Mouse (Mus musculus) small intestine, adult 2 months (tissue): Measurements from ENCODE around the gene Slc12a8.

Source experiments
- CTCF ChIP-seq: fragments of 200-500 bp; IDR thresholded peaks from 2 replicates; pipeline ENCODE4 v1.5.1; 2012; ENCODE audit warnings: low read depth, mild to moderate bottlenecking, control low read depth, inconsistent platforms, low read length, moderate library complexity, mixed read lengths; ENCODE audit not compliant: insufficient replicate concordance, insufficient read length; ENCODE audit errors: extremely low read depth
- POLR2A ChIP-seq: fragments of 200-500 bp; IDR thresholded peaks from 2 replicates; pipeline ENCODE4 v1.6.1; 2012; ENCODE audit warnings: low read depth, mild to moderate bottlenecking, control low read depth, inconsistent platforms, low read length, moderate library complexity

DNA sequence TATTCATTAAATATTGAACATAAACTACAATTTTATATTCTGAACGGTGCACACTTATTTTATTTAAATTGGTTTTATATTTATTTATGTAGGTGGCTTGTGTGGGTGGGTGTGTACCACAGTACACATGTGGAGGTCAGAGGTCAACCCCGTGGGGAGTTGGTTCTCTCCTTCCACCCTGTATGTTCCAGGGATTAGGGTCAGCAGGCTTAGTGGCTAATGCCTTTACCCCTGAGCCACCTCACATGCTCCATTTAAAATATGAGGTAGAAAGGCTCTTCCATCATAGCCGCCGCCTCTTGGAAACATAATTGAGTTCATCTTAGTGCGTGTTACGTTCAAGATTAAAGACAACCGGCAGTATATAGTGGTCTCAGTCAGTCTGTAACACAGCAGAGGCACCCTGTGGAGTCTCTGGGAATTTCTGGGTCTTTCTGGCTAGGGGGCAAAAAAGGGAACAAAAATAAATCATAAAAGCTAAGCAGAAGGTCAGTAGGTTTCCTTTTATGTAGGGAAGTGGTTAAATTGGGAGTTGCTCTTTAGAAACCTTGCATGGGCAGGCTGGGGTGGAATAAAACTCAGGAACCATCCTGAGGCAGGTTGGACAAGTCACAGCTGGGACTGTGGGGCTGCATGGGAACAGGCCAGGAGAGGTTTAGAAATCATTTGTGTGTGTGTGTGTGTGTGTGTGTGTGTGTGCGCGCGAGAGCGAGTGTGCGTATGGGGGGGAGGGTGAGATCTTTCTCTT lies 51.3 kb downstream of the Slc12a8 start:
- no peak for TF ChIP-seq POLR2A
- TF ChIP-seq CTCF = no peak
